Mouse (Mus musculus) mouse trophoblast stem cell (cell line): ENCODE measurements around the gene Eif4g1.

Experiments
- in situ Hi-C, 2 experiments: fragments of 300-500 bp; cut with MseI, MboI; formaldehyde crosslinking; loops; 2 replicates in 1 of 2; 3 replicates in 1 of 2; pipeline ENCODE4 v1.15.1; 2025

Eif4g1 gene

GRCm38 (mm10) chr16:20725750-20726149, 57.6 kb downstream of the Eif4g1 start:
- in situ Hi-C loops, result loop anchor here (5.0 kb wide), 1 partner anchor 37 kb away; no protein-coding TSS in a partner anchor

- in situ Hi-C loops, result loop anchor here (5.0 kb wide), 1 partner anchor 36 kb away; no protein-coding TSS in a partner anchor
Observed at GRCm38 (mm10) chr16:20726384-20726783, 58.3 kb downstream of the Eif4g1 start.

DNA sequence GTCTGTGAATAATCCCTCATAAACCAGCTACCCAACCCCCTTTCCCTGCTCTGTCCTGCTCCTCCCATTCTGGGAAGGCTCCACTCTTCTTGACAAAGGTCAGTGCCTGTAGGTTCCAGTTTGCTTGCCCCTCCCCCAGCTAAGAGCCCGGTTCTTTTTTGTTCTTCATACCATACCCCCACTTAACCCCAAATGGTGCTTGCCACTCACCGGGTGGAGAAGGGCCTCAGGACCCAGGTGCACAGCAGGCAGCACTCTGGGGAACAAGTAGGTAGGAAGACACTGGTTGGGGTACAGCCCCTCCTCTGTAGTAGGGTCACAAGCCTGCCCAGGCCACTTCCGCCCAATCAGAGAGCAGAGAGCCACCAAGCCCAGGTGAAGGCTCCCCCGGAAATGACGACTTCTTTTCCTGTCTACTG, 62.2 kb downstream of the Eif4g1 start:
- in situ Hi-C loops, result no loop called here

- in situ Hi-C loops, result no loop called here
Observed at GRCm38 (mm10) chr16:20731688-20732087, 63.6 kb downstream of the Eif4g1 start.

DNA sequence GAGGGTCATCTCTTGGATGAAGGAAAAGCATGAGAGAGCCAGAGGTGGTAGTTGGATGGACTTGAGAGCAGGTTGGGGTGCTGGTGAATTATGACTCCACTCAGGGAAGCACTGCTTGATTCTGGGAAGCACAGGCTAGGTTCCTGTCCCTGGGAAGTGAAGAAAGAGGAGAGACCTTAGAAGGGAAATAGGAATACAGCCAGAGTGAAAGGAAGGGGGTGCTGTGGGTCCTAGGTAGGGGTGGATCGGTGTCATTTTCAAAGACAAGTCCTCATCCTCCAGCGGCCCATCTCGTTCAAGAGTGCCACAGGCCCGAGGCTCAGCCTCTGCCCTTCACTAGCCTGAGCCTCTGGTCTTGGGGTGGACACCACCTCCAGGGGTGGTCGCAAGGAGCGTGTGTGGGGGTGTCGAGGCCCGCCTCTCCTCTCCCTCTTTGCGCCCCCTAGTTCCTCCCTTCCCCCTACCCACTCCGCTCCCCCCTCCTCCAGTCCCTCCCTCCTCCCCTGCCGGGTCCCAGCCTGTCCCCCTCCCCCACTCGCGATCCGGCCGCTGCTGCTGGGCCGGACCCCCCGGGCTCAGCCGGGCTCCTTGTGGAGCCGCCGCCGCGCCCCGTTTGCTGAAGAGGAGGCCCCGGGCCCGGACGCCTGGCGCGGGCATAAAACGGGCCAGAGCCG, 64.3 kb downstream of the Eif4g1 start:
- in situ Hi-C loops, result no loop called here

DNA sequence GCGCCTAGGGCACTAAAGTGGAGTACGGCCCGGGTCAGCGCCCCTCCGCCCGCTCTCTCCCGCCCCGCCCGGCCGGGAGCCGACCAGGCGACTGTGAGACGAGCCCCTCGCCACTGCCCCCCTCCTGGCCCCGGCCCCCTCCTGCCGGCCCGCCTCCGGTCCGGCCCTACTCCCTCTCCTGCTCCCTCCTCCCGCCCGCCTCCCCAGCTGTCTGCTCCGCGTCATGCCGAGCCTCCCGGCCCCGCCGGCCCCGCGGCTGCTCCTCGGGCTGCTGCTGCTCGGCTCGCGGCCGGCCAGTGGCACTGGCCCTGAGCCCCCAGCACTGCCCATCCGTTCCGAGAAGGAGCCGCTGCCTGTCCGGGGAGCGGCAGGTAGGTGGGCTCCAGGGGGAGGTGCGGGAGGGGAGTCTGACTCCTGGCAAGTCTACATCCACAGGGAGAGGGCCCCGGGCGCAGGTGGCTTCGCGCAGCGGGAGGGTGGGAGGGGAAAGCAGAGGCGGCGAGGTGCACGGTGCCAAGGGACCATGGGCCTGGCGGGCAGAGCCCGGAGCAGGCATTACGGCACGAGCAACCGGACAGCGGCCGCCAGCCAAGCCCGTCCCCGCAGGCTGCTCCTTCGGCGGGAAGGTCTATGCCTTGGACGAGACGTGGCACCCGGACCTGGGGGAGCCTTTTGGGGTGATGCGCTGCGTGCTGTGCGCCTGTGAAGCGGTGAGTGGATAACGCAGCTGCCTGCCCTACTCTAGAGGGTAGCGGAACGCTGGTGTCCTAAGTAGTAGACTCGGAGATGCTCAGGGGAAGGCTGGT, 65.0 kb downstream of the Eif4g1 start, which contains the start of gene Chrd:
Chrd (plus strand) TSS at position 203 of the 806 bp plus-strand sequence.
- in situ Hi-C loops, result no loop called here

GRCm38 (mm10) chr16:20733731-20734730, 65.9 kb downstream of the Eif4g1 start, which contains the start of gene Thpo:
TSS of gene Thpo (minus strand) at chr16:20734511.
- in situ Hi-C loops, result no loop called here

DNA sequence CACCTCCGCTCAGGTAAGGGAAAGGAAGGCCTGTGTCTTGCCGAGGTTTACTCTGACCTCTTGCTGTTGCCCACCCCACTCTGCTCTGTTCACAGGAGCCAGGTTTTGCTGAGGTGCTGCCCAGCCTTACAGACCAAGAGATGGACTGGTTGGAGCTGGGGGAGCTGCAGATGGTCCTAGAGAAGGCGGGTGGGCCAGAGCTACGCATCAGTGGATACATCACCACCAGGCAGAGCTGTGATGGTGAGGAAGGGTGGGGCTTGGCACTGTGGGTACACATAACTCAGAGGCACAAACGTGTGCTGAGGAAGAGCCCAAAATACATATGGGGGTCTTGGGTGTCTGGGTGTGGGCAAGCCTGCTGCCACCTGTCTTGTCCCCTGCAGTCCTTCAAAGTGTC, 67.5 kb downstream of the Eif4g1 start:
- in situ Hi-C loops, result no loop called here

GRCm38 (mm10) chr16:20736168-20736567, 68.1 kb downstream of the Eif4g1 start:
- in situ Hi-C loops, result no loop called here

GRCm38 (mm10) chr16:20736823-20737222, 68.7 kb downstream of the Eif4g1 start:
- in situ Hi-C loops, result no loop called here

GRCm38 (mm10) chr16:20739845-20740244, 71.7 kb downstream of the Eif4g1 start:
- in situ Hi-C loops, result no loop called here
